Mouse (Mus musculus) C2C12 (cell line): ENCODE results near the gene Pcsk5.

Experiments used
- CEBPB ChIP-seq: IDR thresholded peaks from one replicate; pipeline ENCODE4 v1.6.1; 2011; ENCODE audit warnings: low read depth, mild to moderate bottlenecking, control low read depth, moderate library complexity
- CTCF ChIP-seq: IDR thresholded peaks from one replicate; pipeline ENCODE4 v1.5.1; 2011; ENCODE audit not compliant: control insufficient read depth, insufficient read depth, insufficient read length
- FOSL1 ChIP-seq: IDR thresholded peaks from one replicate; pipeline ENCODE4 v1.8.0; 2011; ENCODE audit warnings: mild to moderate bottlenecking, low read length; ENCODE audit not compliant: poor library complexity, insufficient read depth, severe bottlenecking
- MAX ChIP-seq: IDR thresholded peaks from one replicate; pipeline ENCODE4 v1.6.1; 2011; ENCODE audit warnings: mild to moderate bottlenecking, control low read depth
- MYOD1 ChIP-seq: IDR thresholded peaks from one replicate; pipeline ENCODE4 v1.6.1; 2011; ENCODE audit warnings: low read depth; ENCODE audit not compliant: control insufficient read depth, insufficient read length
- MYOG ChIP-seq: IDR thresholded peaks from one replicate; pipeline ENCODE4 v1.6.1; 2011; ENCODE audit not compliant: control insufficient read depth, insufficient read length; ENCODE audit errors: extremely low read depth
- USF1 ChIP-seq: IDR thresholded peaks from one replicate; pipeline ENCODE4 v1.6.1; 2011; ENCODE audit warnings: low read depth, mild to moderate bottlenecking, control low read depth, moderate library complexity

GRCm38 (mm10) chr19:17873755-17874154, 36.3 kb upstream of the Pcsk5 start:
- TF ChIP-seq CTCF (no peak), USF1 (no peak), MYOD1 (no peak), MAX (no peak), MYOG (no peak), CEBPB (no peak), FOSL1 (no peak)
